Mouse (Mus musculus) frontal cortex, adult (tissue): Measurements from ENCODE around the gene Lipa.

Experiments
- ATAC-seq: cut with Nextera tagmentation; 2 replicates; pipeline ENCODE4 v1.9.2; 2017; ENCODE audit warnings: mild to moderate bottlenecking, moderate library complexity, mixed read lengths; ENCODE audit not compliant: low TSS enrichment

Lipa gene

GRCm38 (mm10) chr19:34526941-34527682 is at the start of gene Lipa:
TSS of gene Lipa (minus strand) at chr19:34527474.
- ATAC-seq, result peak; percentile 100

- ATAC-seq, result no peak
Observed at GRCm38 (mm10) chr19:34573650-34574049, 46.4 kb upstream of the Lipa start.

- no peak for ATAC-seq
Observed at GRCm38 (mm10) chr19:34571080-34571479, 43.8 kb upstream of the Lipa start.

- ATAC-seq, result peak; percentile 50
Observed at GRCm38 (mm10) chr19:34569896-34570476, 42.7 kb upstream of the Lipa start.

- ATAC-seq, result no peak
Observed at GRCm38 (mm10) chr19:34568988-34569895, 42.0 kb upstream of the Lipa start.

GRCm38 (mm10) chr19:34566178-34566784 is 39.0 kb upstream of the Lipa start:
- no peak for ATAC-seq

- ATAC-seq, result no peak
Observed at GRCm38 (mm10) chr19:34562556-34562955, 35.3 kb upstream of the Lipa start.

- no peak for ATAC-seq
Observed at GRCm38 (mm10) chr19:34556621-34557020, 29.3 kb upstream of the Lipa start.

GRCm38 (mm10) chr19:34554061-34554460 is 26.8 kb upstream of the Lipa start:
- ATAC-seq, result no peak

- ATAC-seq, result no peak
Observed at GRCm38 (mm10) chr19:34553522-34553921, 26.2 kb upstream of the Lipa start.

- no peak for ATAC-seq
Observed at GRCm38 (mm10) chr19:34553021-34553420, 25.7 kb upstream of the Lipa start.

- ATAC-seq, result no peak
Observed at GRCm38 (mm10) chr19:34551981-34552380, 24.7 kb upstream of the Lipa start.

GRCm38 (mm10) chr19:34550534-34551223 is 23.4 kb upstream of the Lipa start, which contains the start of gene Ifit2:
TSS of gene Ifit2 (plus strand) at chr19:34550694.
- peak; percentile 98 for ATAC-seq

GRCm38 (mm10) chr19:34550205-34550533 is 22.9 kb upstream of the Lipa start:
- no peak for ATAC-seq

GRCm38 (mm10) chr19:34547976-34548375 is 20.7 kb upstream of the Lipa start:
- ATAC-seq, result peak; percentile 51; the same call in 1 of the 2 replicates

GRCm38 (mm10) chr19:34546211-34546610 is 18.9 kb upstream of the Lipa start:
- no peak for ATAC-seq

GRCm38 (mm10) chr19:34539422-34539821 is 12.1 kb upstream of the Lipa start:
- ATAC-seq, result no peak

GRCm38 (mm10) chr19:34532061-34532751 is 4.9 kb upstream of the Lipa start:
- no peak for ATAC-seq

GRCm38 (mm10) chr19:34526321-34526923 is 852 bp downstream of the Lipa start:
- ATAC-seq, result peak; percentile 55

- ATAC-seq, result no peak
Observed at GRCm38 (mm10) chr19:34524646-34525045, 2.6 kb downstream of the Lipa start.
